Comparison of ENCODE assay signal across 26 mouse cellular contexts in genomic region chr12:85303256-85303655, GRCm38 (mm10). TPM values are rescaled to one million over a fixed set of nuclear protein-coding genes. Genes with fewer than 3 reads are reported as not detected.
A peak's percentile ranks its signal among the peaks of the same experiment; 100 is the strongest.
DNase-seq lines count a peak whose midpoint lies in the region; ATAC-seq and TF ChIP-seq lines count a peak whose summit lies in the region.
"Had no signal": no experiment of that assay in that cellular context is flagged by ENCODE, and none has a peak within 500 bp of the region (broad histone marks: within the 10 kb centered on the region; RNA-seq: fewer than 3 reads in every experiment).

No protein-coding gene starts in this region.

- DNase-seq in kidney, adult 2 months: peak; percentile 73
- peak; percentile 31 to 39 for DNase-seq in kidney, postnatal 36 days
- no peak for DNase-seq in kidney, postnatal 10 days
- DNase-seq in MN1 (ENCODE audit: low spot score): peak; percentile 71
- DNase-seq: adrenal gland, adult 2 months; adrenal gland, postnatal 10 days; adrenal gland, postnatal 25 days; B cell, adult 2 months; cerebellum, adult 11 months; cerebellum, adult 18-20 months; cerebellum, adult 8-10 months; cerebellum, adult 9-11 months; cerebellum, postnatal 14 days; cerebellum, postnatal 36 days; embryo, embryonic 11 days had no signal

- no peak overlapping the region for H3K4me3 ChIP-seq in kidney, adult 2 months (ENCODE audit: insufficient read depth, low read depth, low read length)
- H3K4me3 ChIP-seq in kidney, embryonic 14.5 days (ENCODE audit: low read length): no peak overlapping the region
- H3K4me3 ChIP-seq: embryonic facial prominence, embryonic 13.5 days; embryonic facial prominence, embryonic 15.5 days; erythroblast, embryonic 14.5 days; forebrain, embryonic 10.5 days; forebrain, embryonic 12.5 days had no signal

- TF ChIP-seq POLR2A in kidney, adult 2 months (IDR thresholded peaks at IDR 0.05; ENCODE audit: low read depth, low read length): no peak

- no peak for TF ChIP-seq CTCF in kidney, adult 2 months (conservative IDR thresholded peaks at IDR 0.05; ENCODE audit: insufficient read depth, insufficient read length, low read depth, low read length)

- no peak overlapping the region for H3K9ac ChIP-seq in kidney, embryonic 14.5 days (ENCODE audit: low read depth, low read length)
- H3K9ac ChIP-seq: embryonic facial prominence, embryonic 13.5 days; embryonic facial prominence, embryonic 15.5 days; forebrain, embryonic 12.5 days had no signal

- WGBS in kidney, adult 2 months: 43% methylated on average over 2 of the region's 2 CpGs
- 49% methylated on average over 2 of the region's 2 CpGs for WGBS in kidney, embryonic 14.5 days

- ATAC-seq in kidney, embryonic 14.5 days (ENCODE audit: low FRiP score, low TSS enrichment): no peak
- ATAC-seq: CD4-positive, CD25-positive, alpha-beta regulatory T cell, adult 4 months; forebrain, embryonic 14.5 days; forebrain, embryonic 16.5 days had no signal

- no peaks in the 10 kb centered on the region for H3K9me3 ChIP-seq in kidney, embryonic 14.5 days (ENCODE audit: control insufficient read depth, low read length)
- H3K9me3 ChIP-seq: embryonic facial prominence, embryonic 13.5 days; embryonic facial prominence, embryonic 15.5 days; forebrain, embryonic 10.5 days; forebrain, embryonic 12.5 days; G1E had no signal

- no peak overlapping the region for H3K27ac ChIP-seq in kidney, adult 2 months (ENCODE audit: insufficient read depth, low read depth, low read length)
- no peak overlapping the region for H3K27ac ChIP-seq in kidney, embryonic 14.5 days (ENCODE audit: low read depth, low read length)
- H3K27ac ChIP-seq: embryonic facial prominence, embryonic 13.5 days; embryonic facial prominence, embryonic 15.5 days; forebrain, embryonic 10.5 days; forebrain, embryonic 12.5 days had no signal

- H3K4me1 ChIP-seq in kidney, adult 2 months (ENCODE audit: control insufficient read depth, insufficient read depth, low read length): peaks cover 18% of the 10 kb centered on the region
- H3K4me1 ChIP-seq in kidney, embryonic 14.5 days (ENCODE audit: control insufficient read depth, insufficient read depth, low read length): peaks cover 6% of the 10 kb centered on the region
- H3K4me1 ChIP-seq: forebrain, embryonic 12.5 days had no signal

- no peaks in the 10 kb centered on the region for H3K27me3 ChIP-seq in kidney, adult 2 months (replicated peaks; ENCODE audit: control insufficient read depth, insufficient read depth, low read length)
- H3K27me3 ChIP-seq in kidney, embryonic 14.5 days (ENCODE audit: control insufficient read depth, insufficient read depth, low read length): no peaks in the 10 kb centered on the region
- H3K27me3 ChIP-seq: CH12.LX; embryonic facial prominence, embryonic 13.5 days; embryonic facial prominence, embryonic 15.5 days; forebrain, embryonic 12.5 days had no signal

- H3K4me2 ChIP-seq in kidney, embryonic 14.5 days (replicated peaks; ENCODE audit: low read depth, low read length): no peak overlapping the region
- H3K4me2 ChIP-seq: embryonic facial prominence, embryonic 13.5 days; embryonic facial prominence, embryonic 15.5 days; forebrain, embryonic 12.5 days had no signal

- H3K36me3 ChIP-seq in kidney, adult 2 months (ENCODE audit: control insufficient read depth, insufficient read depth, low read length): peaks cover 5% of the 10 kb centered on the region; the same call in 1 of the 2 replicates
- H3K36me3 ChIP-seq in kidney, embryonic 14.5 days (ENCODE audit: control insufficient read depth, insufficient read depth, low read length): peaks cover 68% of the 10 kb centered on the region

RNA-seq across cellular contexts. Expression of gene Zc2hc1c, which starts 14.9 kb away (rescaled TPM):
- 2.8 and 3.2 TPM in 2 replicates for polyA plus RNA-seq in kidney, adult 2 months (2012; rRNA removed)
- polyA plus RNA-seq in kidney, embryonic 14.5 days (2014; fragmentation: Nextera tagmentation; extraction: Ambion mirVana): 2.0 and 3.2 TPM in 2 replicates

RNA-seq across cellular contexts. Expression of gene Acyp1, which starts 15.0 kb away (rescaled TPM):
- polyA plus RNA-seq in kidney, adult 2 months (2012; rRNA removed): 9.6 and 19.1 TPM in 2 replicates
- 57.7 and 89.4 TPM in 2 replicates for polyA plus RNA-seq in kidney, embryonic 14.5 days (2014; fragmentation: Nextera tagmentation; extraction: Ambion mirVana)

RNA-seq across cellular contexts. Expression of gene Mlh3, which starts 32.9 kb away (rescaled TPM):
- 8.1 and 9.6 TPM in 2 replicates for polyA plus RNA-seq in kidney, adult 2 months (2012; rRNA removed)
- 6.2 and 10.8 TPM in 2 replicates for polyA plus RNA-seq in kidney, embryonic 14.5 days (2014; fragmentation: Nextera tagmentation; extraction: Ambion mirVana)

RNA-seq across cellular contexts. Expression of gene Nek9, which starts 35.9 kb away (rescaled TPM):
- polyA plus RNA-seq in kidney, adult 2 months (2012; rRNA removed): 24.9 and 27.8 TPM in 2 replicates
- polyA plus RNA-seq in kidney, embryonic 14.5 days (2014; fragmentation: Nextera tagmentation; extraction: Ambion mirVana): 13.1 and 19.1 TPM in 2 replicates
